Mouse (Mus musculus): Measurements from ENCODE around the gene P2ry14. TPM values are rescaled to one million over a fixed set of nuclear protein-coding genes. Genes with fewer than 3 reads are reported as not detected.

The P2ry14 gene
- polyA plus RNA-seq, 2 experiments: 2.5 to 4.1 TPM

- no peak for TF ChIP-seq CTCF (IDR thresholded peaks at IDR 0.05; ENCODE audit: low read depth)
- TF ChIP-seq EP300 (IDR thresholded peaks at IDR 0.05; ENCODE audit: low read depth): no peak
- Histone ChIP-seq H3K4me1 (replicated peaks; ENCODE audit: control insufficient read depth in 2 of 2, insufficient read depth in 2 of 2, low read length in 1 of 2) (peaks cover 0 to 22% of the 10 kb centered on the region in 2 experiments; a peak in 3 of 4 replicates), H3K9ac (replicated peaks) (no peak overlapping the region), H3K27ac (no peak overlapping the region), H3K36me3 (replicated peaks; ENCODE audit: control insufficient read depth, insufficient read depth, low read depth) (no peaks in the 10 kb centered on the region), H3K4me3 (ENCODE audit: insufficient read depth in 1 of 2, low read depth in 2 of 2, low read length in 2 of 2) (no peak overlapping the region), H3K9me3 (ENCODE audit: control insufficient read depth, low read length) (no peaks in the 10 kb centered on the region), H3K4me2 (ENCODE audit: low read depth) (no peak overlapping the region), H3K27me3 (ENCODE audit: control insufficient read depth, insufficient read depth, low read length) (no peaks in the 10 kb centered on the region)
- 47% methylated on average over 4 of the region's 4 CpGs for WGBS (ENCODE audit: insufficient replicate concordance)
- DNase-seq (ENCODE audit: low read depth in 3 of 3, low spot score in 3 of 3) (no peak), ATAC-seq (ENCODE audit: insufficient read depth) (no peak)
Measured at GRCm38 (mm10) chr3:59131966-59132365, 21.5 kb downstream of the P2ry14 start.

GRCm38 (mm10) chr3:59131081-59131480 is 22.3 kb downstream of the P2ry14 start:
- TF ChIP-seq EP300 (IDR thresholded peaks at IDR 0.05; ENCODE audit: low read depth): no peak
- TF ChIP-seq CTCF (IDR thresholded peaks at IDR 0.05; ENCODE audit: low read depth): no peak
- Histone ChIP-seq H3K9ac (replicated peaks) (no peak overlapping the region), H3K27ac (no peak overlapping the region), H3K9me3 (ENCODE audit: control insufficient read depth, low read length) (no peaks in the 10 kb centered on the region), H3K36me3 (replicated peaks; ENCODE audit: control insufficient read depth, insufficient read depth, low read depth) (no peaks in the 10 kb centered on the region), H3K4me3 (ENCODE audit: insufficient read depth in 1 of 2, low read depth in 2 of 2, low read length in 2 of 2) (no peak overlapping the region), H3K4me2 (ENCODE audit: low read depth) (no peak overlapping the region), H3K27me3 (ENCODE audit: control insufficient read depth, insufficient read depth, low read length) (no peaks in the 10 kb centered on the region), H3K4me1 (replicated peaks; ENCODE audit: control insufficient read depth in 2 of 2, insufficient read depth in 2 of 2, low read length in 1 of 2) (peaks cover 0 to 22% of the 10 kb centered on the region in 2 experiments; a peak in 3 of 4 replicates)
- DNase-seq (ENCODE audit: low read depth in 3 of 3, low spot score in 3 of 3): no peak
- whole genome bisulfite sequencing (ENCODE audit: insufficient replicate concordance): 51% methylated on average over 4 of the region's 4 CpGs
- ATAC-seq (ENCODE audit: insufficient read depth): no peak

- TF ChIP-seq EP300 (IDR thresholded peaks at IDR 0.05; ENCODE audit: low read depth): no peak
- TF ChIP-seq CTCF (IDR thresholded peaks at IDR 0.05; ENCODE audit: low read depth): no peak
- Histone ChIP-seq H3K9ac (replicated peaks) (no peak overlapping the region), H3K9me3 (ENCODE audit: control insufficient read depth, low read length) (no peaks in the 10 kb centered on the region), H3K36me3 (replicated peaks; ENCODE audit: control insufficient read depth, insufficient read depth, low read depth) (no peaks in the 10 kb centered on the region), H3K4me2 (ENCODE audit: low read depth) (peak overlapping the region; percentile 37), H3K4me1 (replicated peaks; ENCODE audit: control insufficient read depth in 2 of 2, insufficient read depth in 2 of 2, low read length in 1 of 2) (peaks cover 0 to 26% of the 10 kb centered on the region in 2 experiments; a peak in 3 of 4 replicates), H3K4me3 (ENCODE audit: insufficient read depth in 1 of 2, low read depth in 2 of 2, low read length in 2 of 2) (peak overlapping the region; percentile 17 to 24; a peak in 1 of 4 replicates), H3K27me3 (ENCODE audit: control insufficient read depth, insufficient read depth, low read length) (no peaks in the 10 kb centered on the region), H3K27ac (no peak overlapping the region)
- WGBS (ENCODE audit: insufficient replicate concordance): 28% methylated on average over 8 of the region's 8 CpGs
- peak in 2 of 3 experiments; percentile 20 to 28 for DNase-seq (ENCODE audit: low read depth in 3 of 3, low spot score in 3 of 3)
- ATAC-seq (ENCODE audit: insufficient read depth): peak; percentile 38; the same call in 1 of the 2 replicates
Measured at GRCm38 (mm10) chr3:59130431-59130830, 23.0 kb downstream of the P2ry14 start.

- 56% methylated on average over 3 of the region's 3 CpGs for WGBS (ENCODE audit: insufficient replicate concordance)
- peaks cover 0 to 33% of the 10 kb centered on the region in 2 experiments; a peak in 3 of 4 replicates for H3K4me1 ChIP-seq (replicated peaks; ENCODE audit: control insufficient read depth in 2 of 2, insufficient read depth in 2 of 2, low read length in 1 of 2)
- DNase-seq (ENCODE audit: low read depth in 3 of 3, low spot score in 3 of 3) (no peak), ATAC-seq (ENCODE audit: insufficient read depth) (no peak)
- H3K27me3 ChIP-seq (ENCODE audit: control insufficient read depth, insufficient read depth, low read length): no peaks in the 10 kb centered on the region
- no peaks in the 10 kb centered on the region for H3K9me3 ChIP-seq (ENCODE audit: control insufficient read depth, low read length)
- H3K36me3 ChIP-seq (replicated peaks; ENCODE audit: control insufficient read depth, insufficient read depth, low read depth): no peaks in the 10 kb centered on the region
- H3K4me2 ChIP-seq (ENCODE audit: low read depth): peak overlapping the region; percentile 7; the same call in 1 of the 2 replicates
- no peak overlapping the region for H3K9ac ChIP-seq (replicated peaks)
- TF ChIP-seq CTCF (IDR thresholded peaks at IDR 0.05; ENCODE audit: low read depth) (no peak), EP300 (IDR thresholded peaks at IDR 0.05; ENCODE audit: low read depth) (no peak)
- peak overlapping the region in 1 of 2 experiments; percentile 6; a peak in 1 of 4 replicates for H3K4me3 ChIP-seq (ENCODE audit: insufficient read depth in 1 of 2, low read depth in 2 of 2, low read length in 2 of 2)
- no peak overlapping the region for H3K27ac ChIP-seq
Measured at GRCm38 (mm10) chr3:59129547-59129946, 23.9 kb downstream of the P2ry14 start.

GRCm38 (mm10) chr3:59128681-59129080 is 24.7 kb downstream of the P2ry14 start:
- Histone ChIP-seq H3K27me3 (ENCODE audit: control insufficient read depth, insufficient read depth, low read length) (no peaks in the 10 kb centered on the region), H3K36me3 (replicated peaks; ENCODE audit: control insufficient read depth, insufficient read depth, low read depth) (no peaks in the 10 kb centered on the region), H3K27ac (no peak overlapping the region), H3K9me3 (ENCODE audit: control insufficient read depth, low read length) (no peaks in the 10 kb centered on the region), H3K4me3 (ENCODE audit: insufficient read depth in 1 of 2, low read depth in 2 of 2, low read length in 2 of 2) (no peak overlapping the region), H3K9ac (replicated peaks) (no peak overlapping the region), H3K4me1 (replicated peaks; ENCODE audit: control insufficient read depth in 2 of 2, insufficient read depth in 2 of 2, low read length in 1 of 2) (peaks cover 0 to 31% of the 10 kb centered on the region in 2 experiments; a peak in 3 of 4 replicates), H3K4me2 (ENCODE audit: low read depth) (no peak overlapping the region)
- WGBS (ENCODE audit: insufficient replicate concordance): 83% methylated on average over 20 of the region's 20 CpGs
- no peak for TF ChIP-seq EP300 (IDR thresholded peaks at IDR 0.05; ENCODE audit: low read depth)
- no peak for TF ChIP-seq CTCF (IDR thresholded peaks at IDR 0.05; ENCODE audit: low read depth)
- DNase-seq (ENCODE audit: low read depth in 3 of 3, low spot score in 3 of 3): no peak
- ATAC-seq (ENCODE audit: insufficient read depth): no peak

Data from liver, embryonic 14.5 days (tissue).